Mouse (Mus musculus) neural tube, embryonic 14.5 days (tissue): ENCODE results near the gene Adamtsl1. TPM values are rescaled to one million over a fixed set of nuclear protein-coding genes. Genes with fewer than 3 reads are reported as not detected.

ENCODE experiments used
- ATAC-seq: fragments of 200-750 bp; cut with Nextera tagmentation; 2 replicates; pipeline ENCODE4 v1.8.0; 2017; ENCODE audit warnings: low read depth, mild to moderate bottlenecking, moderate TSS enrichment, moderate library complexity
- H3K27ac ChIP-seq: fragments of 300-500 bp; sonication (generic); 2 replicates; pipeline ENCODE4 v1.5.1; 2014; ENCODE audit warnings: low read depth, mild to moderate bottlenecking, control low read depth, low read length, moderate library complexity, mixed read lengths
- H3K27me3 ChIP-seq: fragments of 300-500 bp; sonication (generic); 2 replicates; pipeline ENCODE4 v1.6.1; 2014; ENCODE audit warnings: low read length; ENCODE audit not compliant: control insufficient read depth, insufficient read depth
- H3K36me3 ChIP-seq: fragments of 300-500 bp; sonication (generic); 2 replicates; pipeline ENCODE4 v1.6.1; 2014; ENCODE audit warnings: low read length, mixed read lengths; ENCODE audit not compliant: control insufficient read depth, insufficient read depth
- H3K4me1 ChIP-seq: fragments of 300-500 bp; sonication (generic); 2 replicates; pipeline ENCODE4 v1.6.1; 2014; ENCODE audit warnings: low read length; ENCODE audit not compliant: control insufficient read depth, insufficient read depth
- H3K4me2 ChIP-seq: fragments of 300-500 bp; sonication (generic); 2 replicates; pipeline ENCODE4 v1.6.1; 2014; ENCODE audit warnings: mild to moderate bottlenecking, low read depth, low read length, control low read depth
- H3K4me3 ChIP-seq: fragments of 300-500 bp; sonication (generic); 2 replicates; pipeline ENCODE4 v1.5.1; 2014; ENCODE audit warnings: low read depth, low read length, control low read depth, mixed read lengths
- H3K9ac ChIP-seq: fragments of 300-500 bp; sonication (generic); replicated peaks from 2 replicates; pipeline ENCODE4 v1.6.1; 2014; ENCODE audit warnings: low read depth, mild to moderate bottlenecking, control low read depth, low read length, mixed read lengths
- H3K9me3 ChIP-seq: fragments of 300-500 bp; sonication (generic); 2 replicates; pipeline ENCODE4 v1.6.1; 2016; ENCODE audit warnings: low read length; ENCODE audit not compliant: control insufficient read depth
- whole genome bisulfite sequencing: fragments of 180-500 bp; shearing (Covaris S2); extraction: QIAGEN DNeasy Blood & Tissue Kit; methylation state at CpG from one replicate; pipeline ENCODE4 v1.1.7; 2014; 5-methylcytosine and 5-hydroxymethylcytosine counted together
- polyA plus RNA-seq: library from polyadenylated mRNA; unstranded; fragments of >200 nt; fragmentation: Nextera tagmentation; extraction: Ambion mirVana; gene quantifications from 2 replicates; pipeline ENCODE4 v1.2.1, GENCODE M21; 2014

Gene Adamtsl1
- polyA plus RNA-seq, 1 experiment from 2014 or later, result 17.6 TPM

DNA sequence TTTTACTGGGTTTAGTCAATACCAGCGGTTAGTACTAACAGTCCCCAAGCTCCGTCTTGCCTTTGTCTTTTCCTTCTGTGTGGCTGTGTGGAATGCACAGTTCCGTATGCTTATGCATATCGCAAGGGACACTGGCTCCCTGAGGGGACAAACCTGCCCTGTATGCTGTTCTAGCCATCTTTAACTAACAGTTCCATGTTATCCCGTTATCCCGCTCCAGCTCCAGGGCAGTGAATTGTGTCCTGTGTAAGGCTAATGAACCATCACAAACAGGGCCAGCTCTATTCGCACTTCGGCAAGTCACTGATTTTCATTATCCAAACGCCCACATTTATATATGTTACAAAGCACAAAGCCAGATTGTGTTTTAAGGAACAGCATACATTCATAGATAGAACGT is 656.8 kb downstream of the Adamtsl1 start:
- ATAC-seq, result peak; percentile 54; the same call in 1 of the 2 replicates
- Histone ChIP-seq H3K4me1 (no peaks in the 10 kb centered on the region), H3K4me3 (no peak overlapping the region), H3K36me3 (no peaks in the 10 kb centered on the region), H3K9ac (no peak overlapping the region), H3K4me2 (no peak overlapping the region), H3K9me3 (no peaks in the 10 kb centered on the region), H3K27ac (no peak overlapping the region), H3K27me3 (no peaks in the 10 kb centered on the region)
- 28% methylated on average over 10 of the region's 10 CpGs for whole genome bisulfite sequencing

DNA sequence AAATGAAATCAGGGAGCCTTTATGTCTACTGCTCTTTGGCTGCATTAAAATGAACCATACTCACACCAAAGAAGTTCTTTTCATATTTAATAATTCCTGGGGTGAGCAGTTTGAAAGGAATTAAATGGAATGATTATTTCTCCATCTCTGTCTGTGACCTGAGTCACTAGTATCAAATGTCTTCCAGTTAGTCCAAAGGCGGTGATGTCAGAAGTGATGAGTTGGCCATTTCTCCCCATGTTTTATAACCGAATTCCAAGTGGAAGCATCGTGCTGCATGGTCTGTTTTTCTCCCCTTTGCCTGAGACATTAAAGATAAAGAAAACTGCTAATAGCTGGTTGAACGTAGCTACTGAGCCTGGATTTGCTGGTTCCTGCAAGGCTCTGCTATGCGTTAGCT is 657.5 kb downstream of the Adamtsl1 start:
- Histone ChIP-seq H3K9me3 (no peaks in the 10 kb centered on the region), H3K9ac (no peak overlapping the region), H3K4me2 (no peak overlapping the region), H3K4me1 (no peaks in the 10 kb centered on the region), H3K27me3 (no peaks in the 10 kb centered on the region), H3K36me3 (no peaks in the 10 kb centered on the region), H3K4me3 (no peak overlapping the region), H3K27ac (no peak overlapping the region)
- no peak for ATAC-seq
- WGBS, result 65% methylated on average over 5 of the region's 5 CpGs

DNA sequence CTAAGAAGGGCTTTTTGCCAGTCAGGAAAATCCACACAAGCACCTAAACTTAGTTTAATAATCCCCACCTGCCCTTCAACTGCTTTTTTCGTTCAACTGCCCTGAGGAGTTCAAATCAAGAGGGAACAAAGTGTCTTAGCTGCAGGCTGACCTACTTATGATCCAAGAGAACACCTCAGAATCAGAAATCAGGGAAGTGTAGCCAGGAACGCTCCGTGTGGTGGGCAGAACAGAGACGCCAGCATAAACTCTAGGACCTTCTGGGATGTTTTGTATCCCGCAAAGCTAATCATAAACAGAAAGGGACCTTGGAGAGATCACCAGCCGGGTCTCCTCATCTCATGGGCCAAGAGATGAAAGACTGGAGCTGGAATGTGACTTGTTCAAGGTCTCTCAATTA is 663.5 kb downstream of the Adamtsl1 start:
- Histone ChIP-seq H3K9me3 (no peaks in the 10 kb centered on the region), H3K4me1 (no peaks in the 10 kb centered on the region), H3K9ac (no peak overlapping the region), H3K4me3 (no peak overlapping the region), H3K27me3 (no peaks in the 10 kb centered on the region), H3K36me3 (no peaks in the 10 kb centered on the region), H3K27ac (no peak overlapping the region), H3K4me2 (no peak overlapping the region)
- ATAC-seq, result no peak
- 94% methylated on average over 6 of the region's 6 CpGs for WGBS

DNA sequence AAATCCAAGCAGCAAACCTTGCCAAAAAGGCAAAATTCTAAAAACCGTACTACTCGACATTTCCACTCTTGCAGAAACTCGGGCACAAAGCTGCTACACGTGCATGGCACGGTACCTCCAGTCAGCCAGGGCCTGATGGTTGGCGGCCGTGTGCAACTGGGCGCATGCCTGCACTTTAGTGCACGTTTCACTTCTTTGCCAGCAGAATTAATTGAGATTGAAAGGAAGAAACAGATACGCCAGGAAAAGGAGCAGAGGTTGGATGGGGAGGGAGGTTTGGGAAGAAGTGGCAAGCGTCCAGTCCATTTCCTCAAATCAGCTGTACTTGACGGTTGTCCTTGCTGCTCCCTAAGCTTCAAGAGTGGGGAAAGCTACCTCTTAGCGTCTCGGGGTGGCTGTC is 664.1 kb downstream of the Adamtsl1 start:
- Histone ChIP-seq H3K36me3 (no peaks in the 10 kb centered on the region), H3K27me3 (no peaks in the 10 kb centered on the region), H3K4me1 (no peaks in the 10 kb centered on the region), H3K27ac (no peak overlapping the region), H3K9me3 (no peaks in the 10 kb centered on the region), H3K4me2 (no peak overlapping the region), H3K4me3 (no peak overlapping the region), H3K9ac (no peak overlapping the region)
- 89% methylated on average over 14 of the region's 14 CpGs for WGBS
- no peak for ATAC-seq

DNA sequence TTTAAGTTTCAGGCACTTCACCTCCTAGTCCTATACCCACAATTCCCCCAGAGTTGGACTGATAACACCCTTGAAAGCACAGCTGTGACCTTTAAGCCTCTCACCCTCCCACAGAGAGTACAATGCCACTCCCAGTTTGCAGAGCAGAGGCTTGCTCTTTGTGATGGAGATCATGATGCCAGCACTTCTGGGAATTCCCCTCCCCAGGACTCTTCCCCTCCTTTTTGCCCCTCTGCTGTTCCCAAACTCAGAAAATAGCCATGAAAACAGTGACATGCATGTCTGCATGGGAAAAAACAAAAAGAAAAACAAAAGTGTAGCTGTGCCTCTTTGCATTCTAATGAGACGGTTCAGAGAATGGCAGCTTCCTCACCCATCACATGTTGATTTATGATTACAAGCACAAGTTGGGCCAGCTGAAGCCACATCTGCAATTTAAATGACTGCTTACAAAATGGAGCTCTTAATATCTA is 669.8 kb downstream of the Adamtsl1 start:
- H3K27me3 ChIP-seq, result no peaks in the 10 kb centered on the region
- 0 out of 2 replicates have a peak overlapping the region, but pooled peaks have one; percentile 31 for H3K27ac ChIP-seq
- no peak overlapping the region for H3K4me3 ChIP-seq
- peak; percentile 61; the same call in 1 of the 2 replicates for ATAC-seq
- WGBS, result 4% methylated on average over 1 of the region's 1 CpGs
- H3K4me1 ChIP-seq, result 0 out of 2 replicates have a peak, but pooled peaks cover 5% of the 10 kb centered on the region
- H3K9ac ChIP-seq, result no peak overlapping the region
- H3K4me2 ChIP-seq, result no peak overlapping the region
- H3K9me3 ChIP-seq, result no peaks in the 10 kb centered on the region
- H3K36me3 ChIP-seq, result no peaks in the 10 kb centered on the region

DNA sequence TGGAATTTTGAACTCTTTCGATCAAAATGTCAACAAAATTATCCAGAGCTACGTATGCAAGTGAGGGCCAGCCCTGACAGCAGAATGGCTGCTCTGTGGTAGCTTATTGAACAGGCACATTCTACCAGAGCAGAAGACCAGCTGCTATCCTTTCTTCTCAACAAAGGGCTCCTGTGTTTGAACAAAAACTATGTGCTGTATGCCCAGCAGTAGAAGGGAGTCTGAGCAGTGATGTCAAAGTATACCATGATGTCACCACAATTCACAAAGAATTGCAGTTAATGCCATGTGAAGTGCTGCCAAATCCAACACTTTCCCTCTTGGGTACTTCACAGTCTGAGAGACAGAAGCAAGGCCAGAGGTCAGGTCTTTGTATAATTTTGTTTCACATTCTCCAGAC is 675.9 kb downstream of the Adamtsl1 start:
- ATAC-seq, result peak; percentile 61; the same call in 1 of the 2 replicates
- H3K27me3 ChIP-seq, result no peaks in the 10 kb centered on the region
- no peaks in the 10 kb centered on the region for H3K9me3 ChIP-seq
- H3K4me2 ChIP-seq, result no peak overlapping the region
- no peak overlapping the region for H3K27ac ChIP-seq
- H3K36me3 ChIP-seq, result no peaks in the 10 kb centered on the region
- no peak overlapping the region for H3K9ac ChIP-seq
- H3K4me1 ChIP-seq, result no peaks in the 10 kb centered on the region
- 62% methylated on average over 2 of the region's 2 CpGs for WGBS
- no peak overlapping the region for H3K4me3 ChIP-seq

DNA sequence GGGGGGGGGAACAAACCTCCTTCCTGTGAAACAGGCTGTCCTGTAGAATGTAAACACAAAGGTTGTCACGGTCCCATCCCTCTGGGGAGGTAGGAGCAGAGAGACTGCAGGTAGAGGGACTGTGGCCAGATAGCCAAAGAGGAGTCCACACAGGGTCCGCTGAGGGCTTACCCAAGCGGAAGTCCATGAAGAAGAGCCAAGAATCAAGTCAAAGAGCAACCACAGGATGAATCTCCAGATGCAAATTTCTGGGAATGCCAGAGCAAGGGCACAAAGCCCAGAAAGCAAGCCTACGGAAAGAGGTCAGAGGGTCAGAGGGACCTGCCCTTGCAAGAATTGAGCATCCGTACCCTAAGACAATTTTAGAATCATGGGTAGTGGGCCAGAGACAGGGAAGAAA is 677.2 kb downstream of the Adamtsl1 start:
- Histone ChIP-seq H3K27ac (no peak overlapping the region), H3K27me3 (no peaks in the 10 kb centered on the region), H3K9ac (no peak overlapping the region), H3K4me1 (no peaks in the 10 kb centered on the region), H3K9me3 (no peaks in the 10 kb centered on the region), H3K36me3 (no peaks in the 10 kb centered on the region), H3K4me3 (no peak overlapping the region), H3K4me2 (no peak overlapping the region)
- no peak for ATAC-seq
- WGBS, result 83% methylated on average over 5 of the region's 5 CpGs

DNA sequence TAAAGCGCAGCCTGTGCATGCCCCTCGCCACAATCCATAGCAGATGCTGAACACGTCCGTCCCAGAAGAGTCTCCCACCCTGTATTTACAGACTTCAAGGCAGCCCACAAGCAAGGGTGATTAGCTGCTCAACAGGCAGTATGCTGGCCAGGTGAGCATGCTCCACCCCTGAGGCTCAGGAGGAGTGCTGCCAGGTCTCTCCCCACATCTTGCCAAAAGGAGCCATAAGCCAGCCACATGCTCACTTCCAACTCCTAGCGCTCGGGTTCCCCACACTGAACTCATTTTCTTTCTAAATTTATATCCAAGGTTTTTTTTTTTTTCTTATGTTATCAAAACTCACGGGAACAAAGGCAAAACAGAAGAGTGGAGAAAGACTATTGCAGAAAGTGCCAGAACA is 687.8 kb downstream of the Adamtsl1 start:
- WGBS, result 91% methylated on average over 7 of the region's 7 CpGs
- no peak for ATAC-seq

DNA sequence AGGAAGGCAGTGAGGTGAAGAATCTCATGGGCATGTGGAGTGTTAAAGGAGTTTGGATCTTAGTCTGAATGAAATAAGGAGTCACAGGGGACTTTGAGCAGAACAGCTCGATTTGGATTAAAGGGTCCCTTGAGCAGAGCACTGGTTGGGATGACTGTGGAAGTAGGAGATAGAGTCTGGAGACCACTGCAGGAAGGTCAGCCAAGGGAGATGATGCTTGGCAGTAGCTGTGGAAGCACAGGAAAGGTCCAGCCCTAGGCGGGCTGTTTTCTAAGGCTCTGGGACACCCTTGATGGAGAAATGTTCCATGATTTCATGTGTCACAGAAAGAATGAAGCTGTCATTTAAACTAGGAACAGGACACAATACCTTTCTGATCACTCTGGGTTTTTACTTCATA is 689.3 kb downstream of the Adamtsl1 start:
- Histone ChIP-seq H3K27me3 (no peaks in the 10 kb centered on the region), H3K36me3 (no peaks in the 10 kb centered on the region), H3K9ac (no peak overlapping the region), H3K27ac (no peak overlapping the region), H3K4me2 (no peak overlapping the region), H3K4me3 (no peak overlapping the region), H3K4me1 (no peaks in the 10 kb centered on the region), H3K9me3 (no peaks in the 10 kb centered on the region)
- WGBS, result 91% methylated on average over 2 of the region's 2 CpGs
- no peak for ATAC-seq

More for the DNA sequence above, 687.8 kb downstream of the Adamtsl1 start:
- H3K27ac ChIP-seq, result no peak overlapping the region
- H3K4me3 ChIP-seq, result no peak overlapping the region
- no peaks in the 10 kb centered on the region for H3K27me3 ChIP-seq
- H3K9ac ChIP-seq, result no peak overlapping the region
- H3K9me3 ChIP-seq, result no peaks in the 10 kb centered on the region
- no peak overlapping the region for H3K4me2 ChIP-seq
- H3K4me1 ChIP-seq, result no peaks in the 10 kb centered on the region
- H3K36me3 ChIP-seq, result no peaks in the 10 kb centered on the region
